Mouse (Mus musculus): ENCODE data around the gene Cd99l2. TPM values are rescaled to one million over a fixed set of nuclear protein-coding genes. Genes with fewer than 3 reads are reported as not detected.

Cd99l2 gene
- polyA plus RNA-seq, 1 experiment from 2014 or later: 23.6 TPM

DNA sequence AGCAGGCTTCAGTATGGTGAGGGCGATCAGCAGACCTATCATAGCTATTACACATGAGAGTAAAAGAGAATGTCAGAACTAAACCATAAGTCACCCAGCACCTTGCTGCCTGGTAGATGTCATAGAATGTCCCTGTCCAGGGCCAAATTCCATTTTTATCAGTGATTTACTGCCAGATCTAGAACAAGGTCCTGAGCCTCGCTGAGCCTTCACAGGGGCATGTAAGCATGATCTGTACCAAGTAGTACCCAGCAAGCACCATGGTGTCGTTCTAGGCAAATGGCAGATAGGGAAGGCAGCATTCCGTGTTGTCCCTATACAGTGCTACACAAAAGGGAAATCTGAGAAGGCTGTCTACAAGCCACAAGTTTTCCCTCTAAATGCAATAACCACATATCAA is 79.0 kb downstream of the Cd99l2 start:
- WGBS: 79% methylated on average over 4 of the region's 4 CpGs
- Histone ChIP-seq H3K4me3 (ENCODE audit: low read depth, low read length) (no peak overlapping the region), H3K27me3 (ENCODE audit: insufficient read depth, low read length) (no peaks in the 10 kb centered on the region), H3K9ac (no peak overlapping the region), H3K27ac (ENCODE audit: low read depth) (no peak overlapping the region), H3K36me3 (ENCODE audit: insufficient read depth) (no peaks in the 10 kb centered on the region), H3K4me2 (no peak overlapping the region), H3K4me1 (ENCODE audit: insufficient read depth) (no peaks in the 10 kb centered on the region), H3K9me3 (ENCODE audit: low read depth, low read length) (no peaks in the 10 kb centered on the region)
- no peak for ATAC-seq (ENCODE audit: insufficient read depth)
- DNase-seq: no peak
- TF ChIP-seq CTCF (IDR thresholded peaks at IDR 0.05; ENCODE audit: low read depth): no peak

DNA sequence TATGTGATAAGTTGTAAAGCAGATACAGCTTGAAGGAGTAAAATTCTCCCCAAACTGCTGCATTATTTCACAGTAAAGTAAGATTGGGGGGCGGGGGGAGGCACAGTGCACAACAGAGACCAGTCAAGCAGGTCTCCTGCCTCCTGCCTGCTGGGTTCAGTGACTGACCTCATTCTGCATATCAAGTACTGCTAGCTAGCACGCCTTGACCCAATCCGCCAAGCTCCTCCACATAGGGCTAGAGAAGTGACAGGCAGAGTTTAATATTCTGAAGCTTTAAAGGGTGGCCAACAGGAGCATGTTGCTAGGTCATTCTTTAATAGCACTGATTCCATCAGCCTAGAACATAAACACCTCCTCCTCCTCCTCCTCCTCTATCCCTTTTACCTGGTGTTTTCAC is 79.9 kb downstream of the Cd99l2 start:
- 50% methylated on average over 3 of the region's 3 CpGs for WGBS
- Histone ChIP-seq H3K4me2 (no peak overlapping the region), H3K9ac (no peak overlapping the region), H3K27ac (ENCODE audit: low read depth) (no peak overlapping the region), H3K27me3 (ENCODE audit: insufficient read depth, low read length) (no peaks in the 10 kb centered on the region), H3K9me3 (ENCODE audit: low read depth, low read length) (no peaks in the 10 kb centered on the region), H3K4me1 (ENCODE audit: insufficient read depth) (no peaks in the 10 kb centered on the region), H3K36me3 (ENCODE audit: insufficient read depth) (no peaks in the 10 kb centered on the region), H3K4me3 (ENCODE audit: low read depth, low read length) (no peak overlapping the region)
- TF ChIP-seq CTCF (IDR thresholded peaks at IDR 0.05; ENCODE audit: low read depth): no peak
- DNase-seq: no peak
- ATAC-seq (ENCODE audit: insufficient read depth): no peak

DNA sequence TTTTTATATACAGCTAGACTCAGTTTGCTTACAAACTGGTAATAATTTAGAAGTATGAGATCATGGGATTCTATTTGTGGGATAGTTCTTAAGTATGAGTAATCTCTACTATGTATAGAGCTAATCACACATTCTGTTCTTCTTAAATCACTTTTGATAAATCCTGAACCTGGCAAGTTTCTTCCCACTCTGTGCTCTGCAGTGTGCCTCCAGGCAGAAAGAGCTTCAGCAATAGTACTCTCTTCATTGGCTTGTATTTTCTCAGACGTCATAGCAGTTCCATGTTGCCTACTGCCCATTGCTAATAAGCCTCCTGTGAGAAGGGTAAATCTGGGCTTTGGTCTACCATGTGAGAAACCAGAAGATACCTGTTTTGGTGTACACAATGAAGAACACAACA is 84.3 kb downstream of the Cd99l2 start:
- ATAC-seq (ENCODE audit: insufficient read depth) (no peak), DNase-seq (no peak)
- no peak for TF ChIP-seq CTCF (IDR thresholded peaks at IDR 0.05; ENCODE audit: low read depth)
- H3K27ac ChIP-seq (ENCODE audit: low read depth): no peak overlapping the region
- no peaks in the 10 kb centered on the region for H3K36me3 ChIP-seq (ENCODE audit: insufficient read depth)
- H3K9ac ChIP-seq: no peak overlapping the region
- no peaks in the 10 kb centered on the region for H3K9me3 ChIP-seq (ENCODE audit: low read depth, low read length)
- WGBS: 82% methylated on average over 1 of the region's 1 CpGs
- H3K4me3 ChIP-seq (ENCODE audit: low read depth, low read length): no peak overlapping the region
- H3K27me3 ChIP-seq (ENCODE audit: insufficient read depth, low read length): no peaks in the 10 kb centered on the region
- H3K4me1 ChIP-seq (ENCODE audit: insufficient read depth): no peaks in the 10 kb centered on the region
- no peak overlapping the region for H3K4me2 ChIP-seq

DNA sequence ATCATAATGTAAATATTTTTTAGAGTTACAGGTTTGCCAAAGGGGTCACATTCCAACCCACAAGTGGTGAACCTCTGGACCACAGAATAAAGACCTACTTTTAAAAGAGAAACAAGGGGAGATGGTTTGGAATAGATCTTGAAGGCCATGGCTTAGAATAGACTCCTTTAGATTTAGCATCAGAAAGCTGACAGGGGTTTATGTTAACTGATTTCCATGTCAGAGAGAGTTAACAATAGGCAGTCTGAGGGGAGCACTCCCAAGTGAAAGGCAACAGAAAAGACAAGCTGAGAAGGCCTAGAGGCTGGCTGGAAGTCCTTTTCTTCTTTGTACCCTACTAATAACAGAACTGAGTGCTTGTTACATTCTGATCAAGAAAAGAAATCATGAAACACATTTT is 86.4 kb downstream of the Cd99l2 start:
- no peaks in the 10 kb centered on the region for H3K9me3 ChIP-seq (ENCODE audit: low read depth, low read length)
- no peaks in the 10 kb centered on the region for H3K27me3 ChIP-seq (ENCODE audit: insufficient read depth, low read length)
- H3K36me3 ChIP-seq (ENCODE audit: insufficient read depth): no peaks in the 10 kb centered on the region
- no peak overlapping the region for H3K4me3 ChIP-seq (ENCODE audit: low read depth, low read length)
- no peak for TF ChIP-seq CTCF (IDR thresholded peaks at IDR 0.05; ENCODE audit: low read depth)
- H3K9ac ChIP-seq: no peak overlapping the region
- no peak overlapping the region for H3K27ac ChIP-seq (ENCODE audit: low read depth)
- DNase-seq: no peak
- no peak overlapping the region for H3K4me2 ChIP-seq
- ATAC-seq (ENCODE audit: insufficient read depth): no peak
- no peaks in the 10 kb centered on the region for H3K4me1 ChIP-seq (ENCODE audit: insufficient read depth)

DNA sequence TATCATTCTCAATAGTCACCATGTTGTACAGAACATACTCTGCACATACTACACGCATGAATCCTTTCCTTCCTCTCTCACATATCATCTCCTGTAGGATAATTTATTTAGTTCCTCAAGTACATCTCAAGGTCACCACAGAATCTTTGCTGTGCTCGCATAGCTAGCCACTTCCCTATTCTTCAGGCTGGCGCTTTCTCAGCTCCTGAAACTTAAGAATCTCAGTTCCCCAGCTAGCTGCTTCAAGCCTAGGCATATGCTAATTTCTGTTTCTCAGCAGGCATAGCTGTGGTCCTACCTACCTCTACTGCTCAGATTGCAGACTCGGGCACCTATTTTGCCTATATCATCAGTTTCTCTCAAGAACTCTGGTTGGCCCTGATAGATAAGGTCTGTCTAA is 96.3 kb downstream of the Cd99l2 start:
- ATAC-seq (ENCODE audit: insufficient read depth) (no peak), DNase-seq (no peak)
- Histone ChIP-seq H3K36me3 (ENCODE audit: insufficient read depth) (no peaks in the 10 kb centered on the region), H3K9ac (no peak overlapping the region), H3K4me2 (no peak overlapping the region), H3K4me1 (ENCODE audit: insufficient read depth) (no peaks in the 10 kb centered on the region), H3K4me3 (ENCODE audit: low read depth, low read length) (no peak overlapping the region), H3K9me3 (ENCODE audit: low read depth, low read length) (no peaks in the 10 kb centered on the region), H3K27me3 (ENCODE audit: insufficient read depth, low read length) (no peaks in the 10 kb centered on the region), H3K27ac (ENCODE audit: low read depth) (no peak overlapping the region)
- TF ChIP-seq CTCF (IDR thresholded peaks at IDR 0.05; ENCODE audit: low read depth): no peak
- WGBS: 73% methylated on average over 4 of the region's 4 CpGs

DNA sequence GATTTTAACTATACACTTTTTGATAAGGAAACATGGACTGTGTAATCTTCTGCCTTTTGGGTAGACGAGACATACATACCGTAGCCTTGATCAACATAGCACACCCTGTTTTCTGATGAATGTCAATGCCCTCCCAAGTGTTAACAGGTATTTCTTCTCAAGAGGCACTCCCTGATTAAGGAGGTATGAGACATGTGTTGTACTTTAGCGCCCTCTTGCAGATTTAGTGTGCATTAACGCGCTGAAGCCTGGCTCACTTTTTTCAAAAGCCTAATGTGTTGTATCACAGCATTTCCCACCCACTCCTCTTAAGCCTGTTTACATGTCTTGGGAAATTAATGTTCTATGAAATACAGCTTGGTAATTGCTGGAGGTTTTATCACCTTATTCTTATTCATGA is 111.1 kb downstream of the Cd99l2 start:
- Histone ChIP-seq H3K4me1 (ENCODE audit: insufficient read depth) (no peaks in the 10 kb centered on the region), H3K4me2 (no peak overlapping the region), H3K9ac (no peak overlapping the region), H3K36me3 (ENCODE audit: insufficient read depth) (no peaks in the 10 kb centered on the region), H3K27ac (ENCODE audit: low read depth) (no peak overlapping the region), H3K9me3 (ENCODE audit: low read depth, low read length) (no peaks in the 10 kb centered on the region), H3K4me3 (ENCODE audit: low read depth, low read length) (no peak overlapping the region), H3K27me3 (ENCODE audit: insufficient read depth, low read length) (no peaks in the 10 kb centered on the region)
- peak; percentile 51 for DNase-seq
- peak; percentile 45 for TF ChIP-seq CTCF (IDR thresholded peaks at IDR 0.05; ENCODE audit: low read depth)
- no peak for ATAC-seq (ENCODE audit: insufficient read depth)
- 36% methylated on average over 5 of the region's 5 CpGs for WGBS

DNA sequence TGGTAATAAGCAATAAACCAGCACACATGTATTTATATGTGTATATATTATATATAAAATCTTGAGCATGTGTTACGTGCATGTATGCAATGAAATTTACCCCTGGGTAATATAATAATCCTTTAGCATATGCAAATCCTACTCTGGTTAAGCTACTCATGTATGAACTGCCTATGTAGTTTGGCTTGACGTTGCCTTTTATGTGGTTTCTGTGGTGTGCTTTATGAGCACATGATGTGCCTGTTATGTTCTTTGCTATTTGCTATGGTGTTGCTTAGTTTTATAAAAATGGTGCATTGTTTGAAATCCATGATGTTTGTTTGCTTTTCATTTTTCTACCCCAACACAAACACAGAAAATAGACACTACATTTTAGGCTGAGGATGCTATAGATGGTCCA is 114.2 kb downstream of the Cd99l2 start:
- no peak for ATAC-seq (ENCODE audit: insufficient read depth)
- Histone ChIP-seq H3K27me3 (ENCODE audit: insufficient read depth, low read length) (no peaks in the 10 kb centered on the region), H3K9me3 (ENCODE audit: low read depth, low read length) (no peaks in the 10 kb centered on the region), H3K4me2 (no peak overlapping the region), H3K27ac (ENCODE audit: low read depth) (no peak overlapping the region), H3K36me3 (ENCODE audit: insufficient read depth) (no peaks in the 10 kb centered on the region), H3K4me3 (ENCODE audit: low read depth, low read length) (no peak overlapping the region), H3K9ac (no peak overlapping the region), H3K4me1 (ENCODE audit: insufficient read depth) (no peaks in the 10 kb centered on the region)
- 91% methylated on average over 2 of the region's 2 CpGs for WGBS
- no peak for TF ChIP-seq CTCF (IDR thresholded peaks at IDR 0.05; ENCODE audit: low read depth)
- DNase-seq: no peak

DNA sequence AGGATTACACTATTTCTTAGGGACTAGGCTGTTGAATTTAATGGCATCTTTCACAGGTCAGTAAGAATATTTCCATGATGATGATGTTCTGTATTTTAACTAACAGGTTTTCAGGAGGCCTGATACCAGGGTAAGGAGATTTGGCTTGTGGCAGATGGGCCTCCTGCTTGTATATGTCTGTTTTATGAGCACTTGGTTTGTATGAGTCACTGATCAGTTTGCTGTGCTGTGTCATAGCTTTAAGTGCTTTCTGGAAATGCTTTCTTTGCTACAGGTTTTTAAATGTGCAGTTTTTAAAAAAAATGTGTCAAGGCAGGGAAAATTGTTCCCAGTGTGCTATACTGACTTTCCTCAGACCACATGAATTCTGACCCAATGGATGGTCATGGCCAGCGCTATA is 115.9 kb downstream of the Cd99l2 start:
- H3K9me3 ChIP-seq (ENCODE audit: low read depth, low read length): no peaks in the 10 kb centered on the region
- no peak for DNase-seq
- WGBS: 88% methylated on average over 1 of the region's 1 CpGs
- no peak overlapping the region for H3K4me3 ChIP-seq (ENCODE audit: low read depth, low read length)
- H3K27me3 ChIP-seq (ENCODE audit: insufficient read depth, low read length): no peaks in the 10 kb centered on the region
- no peak for ATAC-seq (ENCODE audit: insufficient read depth)
- no peaks in the 10 kb centered on the region for H3K4me1 ChIP-seq (ENCODE audit: insufficient read depth)
- H3K36me3 ChIP-seq (ENCODE audit: insufficient read depth): no peaks in the 10 kb centered on the region
- H3K4me2 ChIP-seq: no peak overlapping the region
- no peak overlapping the region for H3K27ac ChIP-seq (ENCODE audit: low read depth)
- TF ChIP-seq CTCF (IDR thresholded peaks at IDR 0.05; ENCODE audit: low read depth): no peak
- no peak overlapping the region for H3K9ac ChIP-seq

Small RNA genes within 50 kb of the gene (microRNA-seq; reads per million reads assigned to microRNA genes)
- gene Gm23945 (ENCODE audit: borderline number of aligned reads): not detected

Other genes with a start within 250 kb of the Cd99l2 start
- 10.5 and 11.3 TPM in 2 replicates for gene Mtmr1, start 128.1 kb downstream of the Cd99l2 start, polyA plus RNA-seq (2014; fragmentation: Nextera tagmentation; extraction: Ambion mirVana)
- gene Hmgb3, start 63.1 kb upstream of the Cd99l2 start, polyA plus RNA-seq (2014; fragmentation: Nextera tagmentation; extraction: Ambion mirVana): 258 and 284 TPM in 2 replicates
- gene Gpr50, start 170.8 kb upstream of the Cd99l2 start, polyA plus RNA-seq (2014; fragmentation: Nextera tagmentation; extraction: Ambion mirVana): 0.42 and 1.0 TPM in 2 replicates